Comparison of ENCODE assay signal across 14 mouse cellular contexts in the genomic region with DNA sequence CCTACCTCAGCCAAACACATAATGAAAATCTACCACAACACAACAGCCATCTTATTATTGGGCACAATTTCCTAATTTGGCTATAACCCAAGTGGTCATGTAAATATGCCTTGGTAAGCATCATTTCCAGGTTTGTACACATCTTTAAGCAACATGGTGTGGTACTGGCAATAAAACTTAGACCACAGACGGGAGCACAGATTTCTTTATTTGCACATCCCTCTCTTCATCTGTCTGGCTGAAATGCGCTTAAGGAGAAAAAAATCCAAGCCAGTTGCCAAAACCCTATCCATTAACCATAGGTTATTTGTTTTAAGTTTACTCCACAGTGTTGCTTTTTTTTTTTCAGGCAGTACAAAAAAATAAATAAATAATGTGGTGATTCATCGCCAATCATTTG.
"Had no signal": no experiment of that assay in that cellular context is flagged by ENCODE, and none has a peak within 500 bp of the region (broad histone marks: within the 10 kb centered on the region; RNA-seq: fewer than 3 reads in every experiment).

No protein-coding gene starts in this region.

- H3K27ac ChIP-seq: kidney, embryonic 15.5 days; limb, embryonic 15.5 days; liver, embryonic 12.5 days; midbrain, embryonic 10.5 days; neural tube, embryonic 12.5 days; stomach, postnatal 0 days had no signal

- H3K27me3 ChIP-seq: kidney, embryonic 15.5 days; limb, embryonic 15.5 days; liver, embryonic 12.5 days; neural tube, embryonic 12.5 days had no signal

- ATAC-seq: liver, embryonic 12.5 days had no signal

- H3K9ac ChIP-seq: kidney, embryonic 15.5 days; limb, embryonic 15.5 days; liver, embryonic 12.5 days; lung, embryonic 14.5 days; neural tube, embryonic 12.5 days had no signal

- DNase-seq: kidney, adult 2 months; kidney, postnatal 14 days; lung, postnatal 10 days; lung, postnatal 4 days; midbrain, embryonic 14.5 days; thymus, postnatal 14 days had no signal

- H3K4me2 ChIP-seq: kidney, embryonic 15.5 days; limb, embryonic 15.5 days; liver, embryonic 12.5 days; lung, embryonic 14.5 days; neural tube, embryonic 12.5 days had no signal

- H3K9me3 ChIP-seq: kidney, embryonic 15.5 days; limb, embryonic 15.5 days; liver, embryonic 12.5 days; midbrain, embryonic 10.5 days; neural tube, embryonic 12.5 days had no signal

- H3K36me3 ChIP-seq: kidney, embryonic 15.5 days; limb, embryonic 15.5 days; liver, embryonic 12.5 days; midbrain, embryonic 10.5 days; neural tube, embryonic 12.5 days had no signal

- H3K4me1 ChIP-seq: kidney, embryonic 15.5 days; liver, embryonic 12.5 days; midbrain, embryonic 10.5 days; neural tube, embryonic 12.5 days had no signal

- H3K4me3 ChIP-seq: kidney, embryonic 15.5 days; limb, embryonic 15.5 days; liver, embryonic 12.5 days; midbrain, embryonic 10.5 days; myocyte; neural tube, embryonic 12.5 days had no signal
